Mouse (Mus musculus) midbrain, embryonic 13.5 days (tissue): ENCODE data around the gene Sptbn4. TPM values are rescaled to one million over a fixed set of nuclear protein-coding genes. Genes with fewer than 3 reads are reported as not detected.
A peak's percentile ranks its signal among the peaks of the same experiment; 100 is the strongest.

Experiments used
- ATAC-seq: fragments of 200-750 bp; cut with Nextera tagmentation; 2 replicates; pipeline ENCODE4 v1.8.0; 2017; ENCODE audit warnings: mild to moderate bottlenecking, moderate TSS enrichment, moderate library complexity
- H3K27ac ChIP-seq: fragments of 300-500 bp; sonication (generic); 2 replicates; pipeline ENCODE4 v1.5.1; 2015; ENCODE audit warnings: inconsistent platforms, mild to moderate bottlenecking, moderate library complexity
- H3K27me3 ChIP-seq: fragments of 300-500 bp; sonication (generic); 2 replicates; pipeline ENCODE4 v1.6.1; 2015; ENCODE audit warnings: mild to moderate bottlenecking, inconsistent platforms
- H3K36me3 ChIP-seq: fragments of 300-500 bp; sonication (generic); 2 replicates; pipeline ENCODE4 v1.6.1; 2015; ENCODE audit warnings: mild to moderate bottlenecking, inconsistent platforms
- H3K4me1 ChIP-seq: fragments of 300-500 bp; sonication (generic); replicated peaks from 2 replicates; pipeline ENCODE4 v1.6.1; 2015; ENCODE audit warnings: inconsistent platforms
- H3K4me2 ChIP-seq: fragments of 300-500 bp; sonication (generic); replicated peaks from 2 replicates; pipeline ENCODE4 v1.6.1; 2015; ENCODE audit warnings: moderate library complexity, mild to moderate bottlenecking, inconsistent platforms
- H3K4me3 ChIP-seq: fragments of 300-500 bp; sonication (generic); replicated peaks from 2 replicates; pipeline ENCODE4 v1.5.1; 2015; ENCODE audit warnings: mild to moderate bottlenecking, inconsistent platforms
- H3K9ac ChIP-seq: fragments of 300-500 bp; sonication (generic); replicated peaks from 2 replicates; pipeline ENCODE4 v1.6.1; 2015; ENCODE audit warnings: mild to moderate bottlenecking, inconsistent platforms
- H3K9me3 ChIP-seq: fragments of 300-500 bp; sonication (generic); 2 replicates; pipeline ENCODE4 v1.6.1; 2016; ENCODE audit warnings: mild to moderate bottlenecking, inconsistent platforms
- WGBS: fragments of 180-500 bp; shearing (Covaris S2); methylation state at CpG from one replicate; pipeline ENCODE4 v1.1.7; 2015; 5-methylcytosine and 5-hydroxymethylcytosine counted together
- polyA plus RNA-seq: library from polyadenylated mRNA; unstranded; fragments of >200 nt; fragmentation: Nextera tagmentation; extraction: Ambion mirVana; gene quantifications from 2 replicates; pipeline ENCODE4 v1.2.1, GENCODE M21; 2015

Sptbn4 gene
- polyA plus RNA-seq, 1 experiment from 2014 or later = 2.2 TPM

DNA sequence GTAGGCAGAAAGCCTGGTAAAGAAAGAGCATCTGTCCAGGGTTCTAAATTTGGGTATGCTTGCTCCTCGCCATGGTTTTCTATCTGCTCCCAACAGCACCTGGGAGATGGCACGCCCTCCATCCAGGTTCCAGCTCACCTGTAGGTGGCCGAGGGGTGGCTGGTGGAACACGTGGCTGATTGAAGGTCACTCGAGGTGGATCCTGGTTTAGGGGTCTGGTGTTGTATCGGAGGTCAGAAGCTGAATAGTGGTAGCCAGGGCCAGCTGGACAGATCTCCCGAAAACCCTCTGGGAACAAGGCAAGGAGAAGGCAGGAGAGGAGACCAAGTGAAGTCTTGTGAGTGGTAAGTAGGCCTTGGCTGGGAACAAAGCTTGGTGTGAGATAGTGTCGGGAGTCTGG, 120.0 kb downstream of the Sptbn4 start:
- Histone ChIP-seq H3K4me2 (no peak overlapping the region), H3K27me3 (peaks cover 92% of the 10 kb centered on the region), H3K4me1 (peaks cover 38% of the 10 kb centered on the region), H3K4me3 (no peak overlapping the region), H3K36me3 (no peaks in the 10 kb centered on the region), H3K9me3 (no peaks in the 10 kb centered on the region), H3K9ac (no peak overlapping the region), H3K27ac (no peak overlapping the region)
- 91% methylated on average over 8 of the region's 8 CpGs for WGBS
- no peak for ATAC-seq

GRCm38 (mm10) chr7:27326101-27326880, 121.2 kb downstream of the Sptbn4 start:
- no peak for ATAC-seq
- H3K9me3 ChIP-seq = no peaks in the 10 kb centered on the region
- H3K4me2 ChIP-seq = peak overlapping the region; percentile 49
- H3K9ac ChIP-seq = no peak overlapping the region
- peak overlapping the region; percentile 27 for H3K4me3 ChIP-seq
- H3K27me3 ChIP-seq = peaks cover 85% of the 10 kb centered on the region
- WGBS = 29% methylated on average over 34 of the region's 34 CpGs
- H3K27ac ChIP-seq = no peak overlapping the region
- H3K4me1 ChIP-seq = peaks cover 34% of the 10 kb centered on the region
- H3K36me3 ChIP-seq = no peaks in the 10 kb centered on the region

DNA sequence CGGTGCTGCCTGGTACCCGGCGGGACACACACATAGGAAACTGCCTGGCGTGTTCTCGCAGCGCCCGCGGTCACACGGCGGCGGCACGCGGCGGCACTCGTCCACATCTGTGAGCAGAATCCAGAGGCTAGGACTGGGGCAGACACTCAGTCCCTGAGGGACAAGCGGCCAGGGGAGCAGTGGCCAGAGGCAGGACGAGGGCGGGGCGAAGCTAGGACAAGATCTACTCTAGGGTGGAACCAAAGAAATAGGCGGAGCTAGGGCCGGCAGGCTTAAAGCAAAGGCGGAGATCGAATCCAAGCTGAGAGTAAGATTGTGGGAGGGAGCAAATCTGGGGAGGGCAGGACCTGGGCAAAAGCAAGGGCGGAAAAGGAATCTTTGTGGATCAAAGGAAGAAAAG, 121.8 kb downstream of the Sptbn4 start:
- H3K27ac ChIP-seq = no peak overlapping the region
- ATAC-seq = 0 out of 2 replicates have a peak, but pooled peaks have one; percentile 19
- peaks cover 29% of the 10 kb centered on the region for H3K4me1 ChIP-seq
- peaks cover 79% of the 10 kb centered on the region for H3K27me3 ChIP-seq
- H3K36me3 ChIP-seq = no peaks in the 10 kb centered on the region
- H3K4me2 ChIP-seq = peak overlapping the region; percentile 49
- 1% methylated on average over 24 of the region's 24 CpGs for WGBS
- no peaks in the 10 kb centered on the region for H3K9me3 ChIP-seq
- H3K9ac ChIP-seq = no peak overlapping the region
- peak overlapping the region; percentile 27 for H3K4me3 ChIP-seq

- no peaks in the 10 kb centered on the region for H3K9me3 ChIP-seq
- H3K27me3 ChIP-seq = peaks cover 72% of the 10 kb centered on the region
- no peak overlapping the region; the same call in 1 of the 2 replicates for H3K4me2 ChIP-seq
- H3K36me3 ChIP-seq = no peaks in the 10 kb centered on the region
- H3K9ac ChIP-seq = no peak overlapping the region
- H3K4me3 ChIP-seq = no peak overlapping the region
- ATAC-seq = no peak
- 43% methylated on average over 18 of the region's 20 CpGs for WGBS
- no peak overlapping the region for H3K27ac ChIP-seq
- peaks cover 24% of the 10 kb centered on the region for H3K4me1 ChIP-seq
These were observed 122.6 kb downstream of the Sptbn4 start for GRCm38 (mm10) chr7:27324928-27325327.

GRCm38 (mm10) chr7:27324161-27324560, 123.3 kb downstream of the Sptbn4 start:
- WGBS = 97% methylated on average over 11 of the region's 11 CpGs
- Histone ChIP-seq H3K9ac (no peak overlapping the region), H3K9me3 (no peaks in the 10 kb centered on the region), H3K4me1 (peaks cover 18% of the 10 kb centered on the region), H3K4me3 (no peak overlapping the region), H3K36me3 (no peaks in the 10 kb centered on the region), H3K4me2 (no peak overlapping the region), H3K27me3 (peaks cover 65% of the 10 kb centered on the region), H3K27ac (no peak overlapping the region)
- ATAC-seq = no peak

DNA sequence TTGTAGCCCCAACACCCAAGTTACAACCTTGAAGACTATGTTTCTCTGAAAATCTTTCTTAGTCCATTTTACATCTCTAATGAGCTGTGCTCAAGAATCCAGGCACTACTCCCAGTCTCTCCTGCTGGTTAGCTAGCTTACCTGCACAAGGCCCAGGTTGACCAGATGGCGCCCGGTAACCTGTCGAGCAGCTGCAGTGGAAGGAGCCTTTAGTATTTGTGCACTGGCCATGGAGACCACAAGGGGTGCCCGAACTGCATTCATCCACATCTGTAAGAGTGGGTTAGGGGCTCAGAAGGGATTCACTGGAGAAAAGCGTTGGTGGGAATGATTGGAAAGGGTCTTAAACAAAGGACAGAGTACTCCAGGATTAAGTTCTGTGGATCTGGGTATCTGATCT, 124.5 kb downstream of the Sptbn4 start:
- Histone ChIP-seq H3K9ac (no peak overlapping the region), H3K36me3 (no peaks in the 10 kb centered on the region), H3K4me3 (no peak overlapping the region), H3K27me3 (peaks cover 53% of the 10 kb centered on the region), H3K4me2 (no peak overlapping the region), H3K27ac (no peak overlapping the region), H3K9me3 (no peaks in the 10 kb centered on the region), H3K4me1 (peaks cover 12% of the 10 kb centered on the region)
- no peak for ATAC-seq
- 88% methylated on average over 5 of the region's 5 CpGs for WGBS

DNA sequence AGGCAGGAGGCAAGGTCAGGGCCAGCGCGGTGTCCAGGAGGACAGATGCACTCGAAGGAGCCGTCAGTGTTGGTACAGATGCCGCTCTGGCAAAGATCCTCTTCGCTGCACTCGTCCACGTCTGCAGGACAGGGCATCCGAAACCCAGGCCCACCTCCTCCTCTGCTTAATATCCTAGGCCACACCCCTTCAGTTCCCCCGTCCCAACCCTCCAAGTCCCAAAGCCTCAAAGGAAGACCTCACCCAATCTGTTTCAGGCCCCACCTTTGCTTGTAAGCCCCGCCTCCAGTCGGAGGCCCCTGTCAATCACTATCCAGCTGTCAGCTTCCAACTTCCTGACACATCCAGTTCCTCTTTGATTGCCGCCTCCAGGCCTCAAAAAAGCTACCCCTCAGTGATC, 125.2 kb downstream of the Sptbn4 start:
- no peak overlapping the region for H3K27ac ChIP-seq
- H3K4me3 ChIP-seq = no peak overlapping the region
- peaks cover 46% of the 10 kb centered on the region for H3K27me3 ChIP-seq
- 19% methylated on average over 13 of the region's 13 CpGs for WGBS
- H3K9ac ChIP-seq = no peak overlapping the region
- ATAC-seq = no peak
- no peaks in the 10 kb centered on the region for H3K9me3 ChIP-seq
- H3K4me2 ChIP-seq = no peak overlapping the region
- H3K36me3 ChIP-seq = no peaks in the 10 kb centered on the region
- peaks cover 12% of the 10 kb centered on the region for H3K4me1 ChIP-seq

DNA sequence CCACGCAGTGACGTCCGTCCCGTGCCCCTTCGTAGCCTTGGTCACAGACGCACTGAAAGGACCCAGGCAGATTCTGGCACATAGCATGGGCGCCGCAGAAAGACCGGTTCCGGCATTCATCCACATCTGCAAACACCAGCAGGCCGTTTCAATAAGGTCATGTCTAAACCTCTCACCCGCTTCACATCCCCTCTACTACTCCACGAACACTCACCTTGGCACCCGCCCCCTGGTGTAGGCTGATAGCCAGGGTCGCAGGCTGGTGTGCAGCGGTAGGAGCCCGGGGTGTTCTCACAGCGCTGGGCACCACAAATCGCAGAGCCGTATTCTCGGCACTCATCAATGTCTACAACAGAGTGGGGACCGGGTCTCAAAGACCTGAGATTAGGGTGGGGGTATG, 128.1 kb downstream of the Sptbn4 start:
- Histone ChIP-seq H3K4me2 (no peak overlapping the region), H3K4me1 (peaks cover 6% of the 10 kb centered on the region; the same call in 1 of the 2 replicates), H3K27ac (no peak overlapping the region), H3K4me3 (no peak overlapping the region), H3K9me3 (0 out of 2 replicates have a peak, but pooled peaks cover 2% of the 10 kb centered on the region), H3K27me3 (peaks cover 17% of the 10 kb centered on the region), H3K36me3 (no peaks in the 10 kb centered on the region), H3K9ac (no peak overlapping the region)
- 92% methylated on average over 22 of the region's 22 CpGs for WGBS
- ATAC-seq = no peak

DNA sequence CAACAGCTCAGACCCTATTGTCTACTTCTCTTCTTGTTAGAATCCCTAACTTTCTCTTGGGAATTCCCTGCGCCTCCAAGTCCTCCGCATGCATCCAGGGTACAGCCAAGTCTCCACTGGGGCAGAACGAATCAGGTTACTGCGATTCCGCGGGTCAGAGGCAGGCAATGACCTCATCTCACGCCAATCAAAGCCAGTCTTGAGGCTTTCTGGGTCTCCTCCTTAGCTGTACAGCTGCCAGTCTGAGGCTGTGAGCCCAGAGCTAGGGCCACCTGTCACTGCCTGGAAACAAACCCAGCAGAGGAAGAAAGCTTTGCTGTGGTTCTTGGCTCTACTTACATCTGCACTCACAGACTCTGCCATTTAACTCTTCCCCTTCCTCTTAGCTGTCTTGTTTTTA, 131.5 kb downstream of the Sptbn4 start:
- Histone ChIP-seq H3K4me3 (no peak overlapping the region), H3K9me3 (peaks cover 16% of the 10 kb centered on the region), H3K36me3 (peaks cover 9% of the 10 kb centered on the region; the same call in 1 of the 2 replicates), H3K9ac (no peak overlapping the region), H3K4me2 (no peak overlapping the region), H3K4me1 (peaks cover 6% of the 10 kb centered on the region; the same call in 1 of the 2 replicates), H3K27me3 (peaks cover 4% of the 10 kb centered on the region; the same call in 1 of the 2 replicates), H3K27ac (no peak overlapping the region)
- ATAC-seq = peak; percentile 62; the same call in 1 of the 2 replicates
- 16% methylated on average over 7 of the region's 7 CpGs for WGBS

GRCm38 (mm10) chr7:27314393-27314792, 133.1 kb downstream of the Sptbn4 start:
- Histone ChIP-seq H3K4me1 (peaks cover 13% of the 10 kb centered on the region), H3K27ac (no peak overlapping the region), H3K4me2 (no peak overlapping the region), H3K9me3 (peaks cover 16% of the 10 kb centered on the region), H3K9ac (no peak overlapping the region), H3K27me3 (peaks cover 15% of the 10 kb centered on the region), H3K36me3 (peaks cover 9% of the 10 kb centered on the region; the same call in 1 of the 2 replicates), H3K4me3 (no peak overlapping the region)
- WGBS = 93% methylated on average over 3 of the region's 3 CpGs
- no peak for ATAC-seq

- Histone ChIP-seq H3K9ac (no peak overlapping the region), H3K4me1 (peaks cover 16% of the 10 kb centered on the region), H3K27me3 (peaks cover 19% of the 10 kb centered on the region), H3K27ac (no peak overlapping the region), H3K4me2 (no peak overlapping the region), H3K4me3 (no peak overlapping the region), H3K9me3 (peaks cover 16% of the 10 kb centered on the region), H3K36me3 (peaks cover 9% of the 10 kb centered on the region; the same call in 1 of the 2 replicates)
- 97% methylated on average over 12 of the region's 12 CpGs for WGBS
- ATAC-seq = no peak
These were observed 135.7 kb downstream of the Sptbn4 start for GRCm38 (mm10) chr7:27311651-27312284.

- H3K4me2 ChIP-seq = peak overlapping the region; percentile 59; the same call in 1 of the 2 replicates
- 50% methylated on average over 8 of the region's 8 CpGs for WGBS
These were observed 136.4 kb downstream of the Sptbn4 start for GRCm38 (mm10) chr7:27310996-27311535.

More at GRCm38 (mm10) chr7:27310996-27311535, 136.4 kb downstream of the Sptbn4 start:
- Histone ChIP-seq H3K27ac (no peak overlapping the region), H3K4me3 (no peak overlapping the region), H3K27me3 (peaks cover 19% of the 10 kb centered on the region), H3K4me1 (peaks cover 14% of the 10 kb centered on the region), H3K9ac (no peak overlapping the region), H3K9me3 (peaks cover 16% of the 10 kb centered on the region), H3K36me3 (peaks cover 9% of the 10 kb centered on the region; the same call in 1 of the 2 replicates)
- ATAC-seq = no peak
